Mouse (Mus musculus) olfactory bulb, adult 2 months (tissue): ENCODE data around the gene Camk2g. TPM values are rescaled to one million over a fixed set of nuclear protein-coding genes. Genes with fewer than 3 reads are reported as not detected.
A peak's percentile ranks its signal among the peaks of the same experiment; 100 is the strongest.

Source experiments
- H3K27ac ChIP-seq: fragments of 200-500 bp; 2 replicates; pipeline ENCODE4 v1.5.1; 2012; ENCODE audit warnings: low read depth, low read length; ENCODE audit not compliant: insufficient read depth
- H3K4me1 ChIP-seq: fragments of 200-500 bp; 2 replicates; pipeline ENCODE4 v1.6.1; 2012; ENCODE audit warnings: low read length; ENCODE audit not compliant: control insufficient read depth, insufficient read depth
- H3K4me3 ChIP-seq: fragments of 200-500 bp; 2 replicates; pipeline ENCODE4 v1.5.1; 2012; ENCODE audit warnings: mild to moderate bottlenecking, low read depth, low read length, moderate library complexity; ENCODE audit not compliant: insufficient read depth
- CTCF ChIP-seq: fragments of 200-500 bp; IDR thresholded peaks from 2 replicates; pipeline ENCODE4 v1.5.1; 2012; ENCODE audit warnings: low read depth, mild to moderate bottlenecking, low read length, moderate library complexity; ENCODE audit not compliant: insufficient read depth
- POLR2A ChIP-seq: fragments of 200-500 bp; IDR thresholded peaks from 2 replicates; pipeline ENCODE4 v1.6.1; 2012; ENCODE audit warnings: mild to moderate bottlenecking, low read depth, low read length, moderate library complexity; ENCODE audit not compliant: insufficient read depth
- WGBS: fragments of 180-500 bp; shearing (Covaris S2); methylation state at CpG from one replicate; pipeline ENCODE4 v1.1.7; 2018; 5-methylcytosine and 5-hydroxymethylcytosine counted together
- polyA plus RNA-seq: library from polyadenylated mRNA; stranded (reverse); fragments of >200 nt; gene quantifications from 2 replicates; pipeline ENCODE4 v1.2.4, GENCODE M21; 2012; ENCODE audit warnings: low replicate concordance; ENCODE audit not compliant: missing spikeins, insufficient read depth, insufficient read length

Camk2g gene
- polyA plus RNA-seq, 1 experiment = 125 TPM

- H3K27ac ChIP-seq = no peak overlapping the region
- H3K4me1 ChIP-seq = peaks cover 7% of the 10 kb centered on the region; the same call in 1 of the 2 replicates
- no peak for TF ChIP-seq POLR2A
- TF ChIP-seq CTCF = no peak
- WGBS = 83% methylated on average over 9 of the region's 9 CpGs
- H3K4me3 ChIP-seq = no peak overlapping the region
Observed at GRCm38 (mm10) chr14:20730853-20731602, 62.9 kb downstream of the Camk2g start.

- Histone ChIP-seq H3K4me1 (no peaks in the 10 kb centered on the region), H3K27ac (no peak overlapping the region), H3K4me3 (no peak overlapping the region)
- WGBS = 90% methylated on average over 9 of the region's 9 CpGs
- TF ChIP-seq CTCF (no peak), POLR2A (no peak)
Observed at GRCm38 (mm10) chr14:20729871-20730270, 64.0 kb downstream of the Camk2g start.

GRCm38 (mm10) chr14:20725660-20726339 lies 68.1 kb downstream of the Camk2g start:
- WGBS = 90% methylated on average over 6 of the region's 6 CpGs
- H3K4me3 ChIP-seq = no peak overlapping the region
- H3K4me1 ChIP-seq = no peaks in the 10 kb centered on the region
- TF ChIP-seq CTCF = no peak
- no peak for TF ChIP-seq POLR2A
- no peak overlapping the region for H3K27ac ChIP-seq

GRCm38 (mm10) chr14:20724043-20724442 lies 69.8 kb downstream of the Camk2g start:
- H3K4me1 ChIP-seq = no peaks in the 10 kb centered on the region
- peak; percentile 62; the same call in 1 of the 2 replicates for TF ChIP-seq CTCF
- TF ChIP-seq POLR2A = no peak
- H3K4me3 ChIP-seq = no peak overlapping the region
- 2% methylated on average over 5 of the region's 5 CpGs for WGBS
- no peak overlapping the region for H3K27ac ChIP-seq

- no peaks in the 10 kb centered on the region for H3K4me1 ChIP-seq
- no peak for TF ChIP-seq POLR2A
- no peak for TF ChIP-seq CTCF
- H3K27ac ChIP-seq = no peak overlapping the region
- WGBS = 89% methylated on average over 12 of the region's 12 CpGs
- H3K4me3 ChIP-seq = no peak overlapping the region
Observed at GRCm38 (mm10) chr14:20723006-20723405, 70.9 kb downstream of the Camk2g start.

- WGBS = 89% methylated on average over 4 of the region's 4 CpGs
- Histone ChIP-seq H3K4me3 (no peak overlapping the region), H3K4me1 (no peaks in the 10 kb centered on the region), H3K27ac (no peak overlapping the region)
- TF ChIP-seq CTCF = no peak
- no peak for TF ChIP-seq POLR2A
Observed at GRCm38 (mm10) chr14:20721371-20721770, 72.5 kb downstream of the Camk2g start.

GRCm38 (mm10) chr14:20719767-20720166 lies 74.1 kb downstream of the Camk2g start:
- Histone ChIP-seq H3K4me1 (no peaks in the 10 kb centered on the region), H3K27ac (no peak overlapping the region), H3K4me3 (no peak overlapping the region)
- 93% methylated on average over 12 of the region's 12 CpGs for WGBS
- TF ChIP-seq CTCF (no peak), POLR2A (no peak)

GRCm38 (mm10) chr14:20718443-20718842 lies 75.4 kb downstream of the Camk2g start:
- Histone ChIP-seq H3K4me1 (no peaks in the 10 kb centered on the region), H3K4me3 (no peak overlapping the region), H3K27ac (no peak overlapping the region)
- WGBS = 90% methylated on average over 10 of the region's 10 CpGs
- TF ChIP-seq CTCF (no peak), POLR2A (no peak)

- H3K4me1 ChIP-seq = peaks cover 4% of the 10 kb centered on the region
- H3K27ac ChIP-seq = no peak overlapping the region
- WGBS = 82% methylated on average over 11 of the region's 11 CpGs
- H3K4me3 ChIP-seq = no peak overlapping the region
- TF ChIP-seq POLR2A (no peak), CTCF (no peak)
Observed at GRCm38 (mm10) chr14:20713832-20714231, 80.1 kb downstream of the Camk2g start.
